14 mouse cellular contexts compared by ENCODE assay signal in the genomic region with DNA sequence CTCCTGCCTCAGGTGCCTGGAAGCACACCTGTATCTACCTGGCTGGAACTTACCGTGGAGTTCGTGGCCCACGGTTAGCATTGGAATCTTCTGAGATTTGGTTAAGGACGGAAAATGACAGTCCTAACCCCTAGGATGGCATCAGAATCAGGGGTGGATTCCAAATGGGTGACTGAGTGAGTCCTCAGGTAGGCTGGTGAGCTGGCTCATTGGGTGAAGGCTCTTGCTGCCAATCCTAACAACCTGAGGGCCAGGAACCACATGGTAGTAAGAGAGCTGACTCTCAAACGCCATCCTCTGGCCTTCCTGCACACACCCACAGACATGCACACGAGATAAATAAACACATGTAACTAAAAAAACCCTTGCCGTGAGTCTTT. TPM values are rescaled to one million over a fixed set of nuclear protein-coding genes. Genes with fewer than 3 reads are reported as not detected.
DNase-seq lines count a peak whose midpoint lies in the region; ATAC-seq and TF ChIP-seq lines count a peak whose summit lies in the region.
"Had no signal": no experiment of that assay in that cellular context is flagged by ENCODE, and none has a peak within 500 bp of the region (broad histone marks: within the 10 kb centered on the region; RNA-seq: fewer than 3 reads in every experiment).

No protein-coding gene starts in this region.

- peak overlapping the region; percentile 2; the same call in 1 of the 2 replicates for H3K27ac ChIP-seq in heart, embryonic 10.5 days
- H3K27ac ChIP-seq in kidney, embryonic 15.5 days = peak overlapping the region; percentile 84
- H3K27ac ChIP-seq in stomach, postnatal 0 days (replicated peaks) = 0 out of 2 replicates have a peak overlapping the region, but pooled peaks have one; percentile 30

- ATAC-seq in kidney, embryonic 15.5 days (replicated peaks; ENCODE audit: low FRiP score) = no peak
- no peak for ATAC-seq in stomach, postnatal 0 days (ENCODE audit: low FRiP score, low TSS enrichment)
- ATAC-seq: forebrain, embryonic 14.5 days had no signal

- no peak for TF ChIP-seq CTCF in stomach, postnatal 0 days (IDR thresholded peaks at IDR 0.05; ENCODE audit: low read depth)

- no peak overlapping the region for H3K4me3 ChIP-seq in heart, embryonic 10.5 days
- H3K4me3 ChIP-seq in kidney, embryonic 15.5 days (replicated peaks) = no peak overlapping the region
- no peak overlapping the region for H3K4me3 ChIP-seq in stomach, postnatal 0 days (ENCODE audit: low read depth, low read length)

- no peak overlapping the region for H3K9ac ChIP-seq in kidney, embryonic 15.5 days
- no peak overlapping the region for H3K9ac ChIP-seq in stomach, postnatal 0 days (ENCODE audit: low read length)

- no peak for TF ChIP-seq EP300 in stomach, postnatal 0 days (optimal IDR thresholded peaks at IDR 0.05)

- H3K4me2 ChIP-seq in kidney, embryonic 15.5 days = no peak overlapping the region
- H3K4me2 ChIP-seq in stomach, postnatal 0 days (replicated peaks; ENCODE audit: low read depth) = no peak overlapping the region

- 80% methylated on average over 7 of the region's 7 CpGs for WGBS in heart, embryonic 10.5 days
- 77% methylated on average over 7 of the region's 7 CpGs for WGBS in kidney, embryonic 15.5 days
- WGBS in stomach, postnatal 0 days = 68% methylated on average over 7 of the region's 7 CpGs

- no peaks in the 10 kb centered on the region for H3K36me3 ChIP-seq in heart, embryonic 10.5 days
- H3K36me3 ChIP-seq in kidney, embryonic 15.5 days = no peaks in the 10 kb centered on the region
- H3K36me3 ChIP-seq in stomach, postnatal 0 days (ENCODE audit: control insufficient read depth, insufficient read depth, low read length) = no peaks in the 10 kb centered on the region

- DNase-seq in heart, embryonic 10.5 days (ENCODE audit: low spot score) = no peak
- no peak for DNase-seq in heart, adult 8-10 months (ENCODE audit: low spot score)
- DNase-seq in kidney, adult 9 months = no peak
- peak; percentile 29 for DNase-seq in thymus, postnatal 4 days
- DNase-seq in thymus, postnatal 14 days = no peak
- no peak for DNase-seq in stomach, postnatal 0 days (ENCODE audit: low spot score)
- DNase-seq in cerebellum, postnatal 10 days = no peak
- DNase-seq: gastrocnemius, postnatal 36 days had no signal

- H3K27me3 ChIP-seq in heart, embryonic 10.5 days (ENCODE audit: insufficient read depth, poor library complexity, severe bottlenecking) = no peaks in the 10 kb centered on the region
- H3K27me3 ChIP-seq in kidney, embryonic 15.5 days = no peaks in the 10 kb centered on the region
- H3K27me3 ChIP-seq in stomach, postnatal 0 days (ENCODE audit: control insufficient read depth, insufficient read depth, low read length) = no peaks in the 10 kb centered on the region

- peaks cover 31% of the 10 kb centered on the region for H3K4me1 ChIP-seq in heart, embryonic 10.5 days
- H3K4me1 ChIP-seq in kidney, embryonic 15.5 days = peaks cover 43% of the 10 kb centered on the region
- peaks cover 6% of the 10 kb centered on the region for H3K4me1 ChIP-seq in stomach, postnatal 0 days (replicated peaks; ENCODE audit: control insufficient read depth, insufficient read depth)

- no peaks in the 10 kb centered on the region for H3K9me3 ChIP-seq in heart, embryonic 10.5 days
- no peaks in the 10 kb centered on the region for H3K9me3 ChIP-seq in kidney, embryonic 15.5 days (replicated peaks)
- H3K9me3 ChIP-seq in stomach, postnatal 0 days (ENCODE audit: control insufficient read depth, low read length) = no peaks in the 10 kb centered on the region

RNA-seq across cellular contexts. Expression of a gene that starts 8.8 kb away (rescaled TPM):
- 110 and 113 TPM in 2 replicates for polyA plus RNA-seq in heart, embryonic 10.5 days (2016; fragmentation: Nextera tagmentation; extraction: Ambion mirVana)
- 10 to 100 TPM; 75.2 to 88.5 (median 78.8) TPM for total RNA-seq in heart, adult 8-10 months (2022)
- 84.7 and 97.3 TPM in 2 replicates for polyA plus RNA-seq in kidney, embryonic 15.5 days (2015; fragmentation: Nextera tagmentation; extraction: Ambion mirVana)
- 30.4 and 34.0 TPM in 2 replicates for polyA plus RNA-seq in stomach, postnatal 0 days (2015; fragmentation: Nextera tagmentation; extraction: Ambion mirVana)

RNA-seq across cellular contexts. Expression of a gene that starts 27.4 kb away (rescaled TPM):
- polyA plus RNA-seq in heart, embryonic 10.5 days (2016; fragmentation: Nextera tagmentation; extraction: Ambion mirVana) = 0.79 and 1.2 TPM in 2 replicates
- total RNA-seq in heart, adult 8-10 months (2022) = 1 to 10 TPM; 1.7 to 2.6 (median 1.9) TPM
- polyA plus RNA-seq in kidney, embryonic 15.5 days (2015; fragmentation: Nextera tagmentation; extraction: Ambion mirVana) = 1.7 TPM in 2 replicates
- 0.44 and 0.67 TPM in 2 replicates for polyA plus RNA-seq in stomach, postnatal 0 days (2015; fragmentation: Nextera tagmentation; extraction: Ambion mirVana)
- total RNA-seq: megakaryocyte progenitor cell, adult 5-6 weeks; monocyte, adult 5-6 weeks; neutrophil, adult 5-6 weeks had no signal
- polyA plus RNA-seq: inflammation-experienced regulatory T-cells, adult 6 months had no signal

RNA-seq across cellular contexts. Expression of a gene that starts 32.0 kb away (rescaled TPM):
- polyA plus RNA-seq in heart, embryonic 10.5 days (2016; fragmentation: Nextera tagmentation; extraction: Ambion mirVana) = 25.7 and 35.8 TPM in 2 replicates
- total RNA-seq in heart, adult 8-10 months (2022) = 10 to 100 TPM; 11.8 to 18.5 (median 14.5) TPM
- polyA plus RNA-seq in kidney, embryonic 15.5 days (2015; fragmentation: Nextera tagmentation; extraction: Ambion mirVana) = 43.7 and 48.1 TPM in 2 replicates
- 12.7 and 12.9 TPM in 2 replicates for polyA plus RNA-seq in stomach, postnatal 0 days (2015; fragmentation: Nextera tagmentation; extraction: Ambion mirVana)

RNA-seq across cellular contexts. Expression of a gene that starts 47.7 kb away (rescaled TPM):
- 107 and 138 TPM in 2 replicates for polyA plus RNA-seq in heart, embryonic 10.5 days (2016; fragmentation: Nextera tagmentation; extraction: Ambion mirVana)
- total RNA-seq in heart, adult 8-10 months (2022) = 100 to 1,000 TPM; 225 to 279 (median 244) TPM
- 85.1 and 94.7 TPM in 2 replicates for polyA plus RNA-seq in kidney, embryonic 15.5 days (2015; fragmentation: Nextera tagmentation; extraction: Ambion mirVana)
- 70.6 and 73.8 TPM in 2 replicates for polyA plus RNA-seq in stomach, postnatal 0 days (2015; fragmentation: Nextera tagmentation; extraction: Ambion mirVana)

Comparison
In these comparisons a context has a peak if more than half of its experiments do, and no peak if none do; other contexts are left out.
1. H3K27ac ChIP-seq: peak in every context shown above with its lines; median percentile 84 in kidney, embryonic 15.5 days; 30 in stomach, postnatal 0 days; 2 in heart, embryonic 10.5 days.